Mouse (Mus musculus): ENCODE results near the gene Ttc7b.

- TF ChIP-seq MAFK (IDR thresholded peaks at IDR 0.05; ENCODE audit: insufficient read depth, low read depth, low read length) (no peak), ZC3H11A (IDR thresholded peaks at IDR 0.05; ENCODE audit: borderline replicate concordance, low read depth, low read length) (no peak)
Measured at GRCm38 (mm10) chr12:100355565-100355964, 165.1 kb downstream of the Ttc7b start.
